Mouse (Mus musculus): ENCODE results near the gene Usp2. TPM values are rescaled to one million over a fixed set of nuclear protein-coding genes. Genes with fewer than 3 reads are reported as not detected.
A peak's percentile ranks its signal among the peaks of the same experiment; 100 is the strongest.

The Usp2 gene
- polyA plus RNA-seq, 1 experiment from 2014 or later: 11.0 TPM

DNA sequence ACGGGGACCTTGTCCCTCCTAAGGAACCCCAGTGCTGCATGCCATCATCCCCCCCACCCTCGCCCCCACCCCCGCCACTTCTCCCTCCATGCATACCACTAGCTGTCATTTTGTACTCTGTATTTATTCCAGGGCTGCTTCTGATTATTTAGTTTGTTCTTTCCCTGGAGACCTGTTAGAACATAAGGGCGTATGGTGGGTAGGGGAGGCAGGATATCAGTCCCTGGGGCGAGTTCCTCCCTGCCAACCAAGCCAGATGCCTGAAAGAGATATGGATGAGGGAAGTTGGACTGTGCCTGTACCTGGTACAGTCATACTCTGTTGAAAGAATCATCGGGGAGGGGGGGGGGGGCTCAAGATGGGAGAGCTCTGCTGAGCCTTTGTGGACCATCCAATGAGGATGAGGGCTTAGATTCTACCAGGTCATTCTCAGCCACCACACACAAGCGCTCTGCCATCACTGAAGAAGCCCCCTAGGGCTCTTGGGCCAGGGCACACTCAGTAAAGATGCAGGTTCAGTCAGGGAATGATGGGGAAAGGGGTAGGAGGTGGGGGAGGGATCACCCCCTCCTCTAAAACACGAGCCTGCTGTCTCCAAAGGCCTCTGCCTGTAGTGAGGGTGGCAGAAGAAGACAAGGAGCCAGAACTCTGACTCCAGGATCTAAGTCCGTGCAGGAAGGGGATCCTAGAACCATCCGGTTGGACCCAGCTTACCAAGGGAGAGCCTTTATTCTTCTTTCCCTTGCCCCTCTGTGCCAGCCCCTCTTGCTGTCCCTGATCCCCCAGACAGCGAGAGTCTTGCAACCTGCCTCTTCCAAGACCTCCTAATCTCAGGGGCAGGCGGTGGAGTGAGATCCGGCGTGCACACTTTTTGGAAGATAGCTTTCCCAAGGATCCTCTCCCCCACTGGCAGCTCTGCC is 19.0 kb upstream of the Usp2 start:
- ATAC-seq (ENCODE audit: insufficient number of reproducible peaks, insufficient read depth, low FRiP score, low TSS enrichment, low read depth): no peak
- no peaks in the 10 kb centered on the region for H3K9me3 ChIP-seq
- 69% methylated on average over 14 of the region's 14 CpGs for WGBS
- H3K9ac ChIP-seq (replicated peaks): no peak overlapping the region
- no peaks in the 10 kb centered on the region for H3K36me3 ChIP-seq
- H3K27me3 ChIP-seq: peaks cover 42% of the 10 kb centered on the region
- peaks cover 12% of the 10 kb centered on the region for H3K4me1 ChIP-seq (replicated peaks)
- no peak overlapping the region for H3K27ac ChIP-seq
- no peak overlapping the region for H3K4me3 ChIP-seq (replicated peaks)
- no peak overlapping the region; the same call in 1 of the 2 replicates for H3K4me2 ChIP-seq

DNA sequence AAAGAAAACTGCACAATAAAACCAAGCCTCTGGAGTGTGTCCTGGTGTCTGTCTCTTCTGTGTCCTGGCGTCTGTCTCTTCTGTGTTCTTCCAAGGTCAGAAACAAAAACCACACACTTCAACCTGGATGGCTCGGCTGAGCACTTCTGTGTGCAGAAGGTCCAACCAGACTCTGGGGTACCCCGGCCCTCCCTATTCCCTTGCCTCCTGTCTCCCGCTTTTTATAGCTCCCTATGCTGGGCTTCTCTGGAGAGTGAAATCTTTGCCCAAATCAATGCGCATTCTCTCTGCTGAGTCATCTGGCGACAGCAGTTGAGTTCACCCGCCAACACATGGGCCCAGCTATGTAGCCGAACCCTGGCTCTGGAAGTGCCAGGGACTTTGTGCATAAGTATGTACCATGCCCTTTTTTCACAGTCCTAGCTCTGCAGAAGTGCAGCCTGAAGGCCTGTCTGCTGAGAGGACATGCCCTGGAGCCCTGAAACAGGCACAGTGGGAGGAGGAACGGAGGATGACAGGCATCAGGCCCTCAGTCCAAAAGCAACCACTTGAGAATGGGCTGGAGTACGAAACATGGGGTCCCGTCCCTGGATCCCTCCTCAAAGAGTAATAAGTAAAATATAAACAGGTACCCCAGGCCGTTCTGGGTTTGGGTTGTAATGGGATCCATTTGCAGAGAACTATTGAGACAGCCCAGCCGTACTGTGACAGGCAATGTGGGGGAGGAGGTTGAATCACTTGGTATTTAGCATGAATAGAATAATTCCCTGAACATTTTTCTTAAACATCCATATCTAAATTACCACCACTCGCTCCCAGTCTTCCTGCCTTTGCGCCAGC is 18.1 kb upstream of the Usp2 start:
- H3K4me1 ChIP-seq (replicated peaks): peaks cover 4% of the 10 kb centered on the region
- H3K9me3 ChIP-seq: no peaks in the 10 kb centered on the region

DNA sequence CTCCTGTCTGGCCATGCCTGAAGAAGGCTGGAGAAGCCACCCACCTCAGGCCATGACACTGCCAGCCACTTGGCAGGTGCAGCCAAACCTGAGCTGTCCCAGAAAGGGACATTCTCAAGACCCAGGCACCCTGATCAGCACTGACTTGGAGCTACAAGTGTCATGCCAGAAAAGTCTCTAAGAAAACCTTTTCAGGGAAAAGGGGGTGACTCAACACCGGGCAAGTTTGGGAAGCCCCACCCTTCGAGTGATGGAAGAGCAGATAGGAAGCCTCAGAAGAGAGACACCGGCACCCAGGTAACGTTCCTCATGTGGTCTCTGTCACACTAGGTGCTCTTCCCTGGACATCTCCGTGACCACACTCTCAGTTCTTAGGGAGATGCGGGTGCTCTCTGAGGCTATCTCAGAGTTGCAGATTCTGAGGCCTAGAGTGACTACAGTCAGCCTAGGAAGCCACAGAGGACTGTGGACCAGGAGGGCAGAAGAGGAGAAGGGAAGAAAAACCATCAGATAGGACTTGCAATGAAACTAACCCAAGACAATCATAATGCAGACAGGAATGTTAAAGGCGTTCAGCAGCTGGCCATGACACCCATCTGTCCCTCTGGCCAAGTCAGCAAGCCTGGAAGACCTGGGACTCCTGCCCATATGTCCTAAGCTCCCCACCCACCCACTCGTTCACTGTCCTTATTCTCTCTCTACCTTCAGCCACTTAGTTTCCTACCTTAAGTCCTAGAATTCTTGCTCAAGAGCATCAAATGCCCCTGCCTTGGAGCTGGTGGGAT is 17.2 kb upstream of the Usp2 start:
- peaks cover 25% of the 10 kb centered on the region for H3K27me3 ChIP-seq
- H3K4me2 ChIP-seq: no peak overlapping the region
- WGBS: 87% methylated on average over 8 of the region's 8 CpGs

More for the DNA sequence above, 18.1 kb upstream of the Usp2 start:
- no peak overlapping the region for H3K4me3 ChIP-seq (replicated peaks)
- 77% methylated on average over 15 of the region's 15 CpGs for WGBS
- H3K9ac ChIP-seq (replicated peaks): no peak overlapping the region
- H3K36me3 ChIP-seq: no peaks in the 10 kb centered on the region
- no peak overlapping the region for H3K27ac ChIP-seq
- H3K27me3 ChIP-seq: peaks cover 33% of the 10 kb centered on the region
- ATAC-seq (ENCODE audit: insufficient number of reproducible peaks, insufficient read depth, low FRiP score, low TSS enrichment, low read depth): no peak
- H3K4me2 ChIP-seq: no peak overlapping the region

DNA sequence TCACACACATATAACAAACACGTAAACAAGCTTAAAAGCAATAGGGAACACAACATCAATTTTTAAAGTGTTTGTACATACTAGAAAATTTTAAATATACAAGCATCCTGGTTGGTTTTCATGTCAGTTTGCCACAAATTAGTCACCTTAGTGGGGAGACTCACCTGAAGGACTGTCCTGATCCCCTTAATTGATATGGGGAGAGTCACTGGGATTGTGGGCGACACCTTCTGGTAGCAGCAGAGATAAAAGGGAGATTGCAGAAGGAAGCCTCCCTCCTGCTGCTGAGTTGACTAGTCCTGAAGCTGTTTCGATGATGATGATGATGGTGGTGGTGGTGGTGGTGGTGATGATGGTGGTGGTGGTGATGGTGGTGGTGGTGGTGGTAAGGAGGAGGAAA is 14.0 kb upstream of the Usp2 start:
- Histone ChIP-seq H3K27me3 (peaks cover 5% of the 10 kb centered on the region; the same call in 1 of the 2 replicates), H3K4me3 (replicated peaks) (no peak overlapping the region), H3K4me2 (no peak overlapping the region), H3K4me1 (replicated peaks) (no peaks in the 10 kb centered on the region), H3K9me3 (0 out of 2 replicates have a peak, but pooled peaks cover 3% of the 10 kb centered on the region), H3K27ac (no peak overlapping the region), H3K36me3 (no peaks in the 10 kb centered on the region), H3K9ac (replicated peaks) (no peak overlapping the region)
- 64% methylated on average over 3 of the region's 3 CpGs for WGBS
- ATAC-seq (ENCODE audit: insufficient number of reproducible peaks, insufficient read depth, low FRiP score, low TSS enrichment, low read depth): no peak

More for the DNA sequence above, 17.2 kb upstream of the Usp2 start:
- no peaks in the 10 kb centered on the region; the same call in 1 of the 2 replicates for H3K4me1 ChIP-seq (replicated peaks)
- no peak overlapping the region for H3K9ac ChIP-seq (replicated peaks)
- H3K27ac ChIP-seq: no peak overlapping the region
- no peaks in the 10 kb centered on the region for H3K9me3 ChIP-seq
- no peak overlapping the region for H3K4me3 ChIP-seq (replicated peaks)
- H3K36me3 ChIP-seq: no peaks in the 10 kb centered on the region
- no peak for ATAC-seq (ENCODE audit: insufficient number of reproducible peaks, insufficient read depth, low FRiP score, low TSS enrichment, low read depth)

DNA sequence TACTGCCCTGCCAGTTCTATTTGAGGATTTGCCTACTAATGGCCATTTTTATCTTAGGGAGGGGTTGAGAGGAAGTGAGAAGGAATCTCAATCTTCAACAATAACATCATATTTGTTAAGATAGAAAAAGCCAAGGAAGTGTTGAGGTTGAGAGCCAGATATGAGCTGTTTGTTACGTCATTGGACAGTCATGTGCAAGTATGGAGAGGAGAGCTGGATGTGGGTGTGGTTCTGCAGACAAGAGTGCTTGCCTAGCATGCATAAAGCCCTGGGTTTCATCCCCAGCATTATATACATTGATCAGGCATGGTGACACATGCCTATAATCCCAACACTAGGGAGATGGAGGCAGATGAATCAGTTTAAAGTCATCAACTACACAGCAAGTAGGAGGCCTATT is 12.9 kb upstream of the Usp2 start:
- Histone ChIP-seq H3K36me3 (no peaks in the 10 kb centered on the region), H3K9ac (replicated peaks) (no peak overlapping the region), H3K4me3 (replicated peaks) (no peak overlapping the region), H3K9me3 (0 out of 2 replicates have a peak, but pooled peaks cover 3% of the 10 kb centered on the region), H3K4me2 (no peak overlapping the region), H3K27me3 (no peaks in the 10 kb centered on the region), H3K4me1 (replicated peaks) (no peaks in the 10 kb centered on the region), H3K27ac (no peak overlapping the region)
- no peak for ATAC-seq (ENCODE audit: insufficient number of reproducible peaks, insufficient read depth, low FRiP score, low TSS enrichment, low read depth)
- 90% methylated on average over 1 of the region's 1 CpGs for WGBS

DNA sequence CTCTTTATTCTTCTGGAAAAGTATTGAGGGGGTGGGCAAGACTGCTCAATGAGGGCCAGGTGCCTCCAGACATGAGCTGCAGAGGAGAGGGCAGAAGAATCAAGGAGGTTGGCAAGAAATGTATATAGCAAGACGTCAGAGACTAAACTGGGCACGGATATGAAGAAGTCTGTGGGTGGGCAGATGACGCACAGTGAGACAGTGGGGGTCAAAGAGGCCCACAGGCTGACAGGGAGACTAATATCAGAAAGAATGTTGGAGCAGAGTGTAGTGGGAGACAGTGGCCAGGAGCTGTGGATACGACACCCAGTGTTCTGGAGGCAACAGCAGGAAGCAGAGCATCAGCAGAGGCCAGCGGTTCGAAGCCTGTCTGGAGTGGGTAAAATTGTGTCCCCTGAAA is 8.2 kb upstream of the Usp2 start:
- H3K4me1 ChIP-seq (replicated peaks): no peaks in the 10 kb centered on the region
- H3K4me2 ChIP-seq: no peak overlapping the region
- H3K9ac ChIP-seq (replicated peaks): no peak overlapping the region
- no peaks in the 10 kb centered on the region for H3K27me3 ChIP-seq
- ATAC-seq (ENCODE audit: insufficient number of reproducible peaks, insufficient read depth, low FRiP score, low TSS enrichment, low read depth): no peak
- 0 out of 2 replicates have a peak, but pooled peaks cover 3% of the 10 kb centered on the region for H3K9me3 ChIP-seq
- 83% methylated on average over 6 of the region's 6 CpGs for WGBS
- no peak overlapping the region for H3K4me3 ChIP-seq (replicated peaks)
- H3K36me3 ChIP-seq: no peaks in the 10 kb centered on the region
- no peak overlapping the region for H3K27ac ChIP-seq

DNA sequence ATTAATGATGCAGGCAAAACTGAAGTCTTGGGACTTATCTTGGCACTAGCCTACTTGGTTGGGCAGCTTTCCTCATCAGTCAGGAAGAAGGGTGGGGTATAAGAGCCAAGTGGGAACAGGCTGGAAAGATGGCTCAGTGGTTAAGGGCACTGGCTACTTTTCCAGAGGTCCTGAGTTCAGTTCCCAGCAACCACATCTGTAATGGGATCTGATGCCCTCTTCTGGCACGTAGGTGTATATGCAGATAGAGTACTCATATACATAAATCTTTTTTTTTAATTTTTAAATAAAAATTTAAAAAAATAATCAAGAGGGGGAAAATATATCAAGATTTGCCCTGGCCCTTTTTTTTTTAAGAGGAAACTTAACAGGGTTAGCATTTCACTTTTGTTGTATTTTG is 1.6 kb upstream of the Usp2 start:
- no peak overlapping the region for H3K4me2 ChIP-seq
- WGBS: 46% methylated on average over 1 of the region's 1 CpGs
- H3K4me3 ChIP-seq (replicated peaks): no peak overlapping the region
- H3K9ac ChIP-seq (replicated peaks): no peak overlapping the region
- ATAC-seq (ENCODE audit: insufficient number of reproducible peaks, insufficient read depth, low FRiP score, low TSS enrichment, low read depth): no peak
- H3K9me3 ChIP-seq: no peaks in the 10 kb centered on the region
- H3K27ac ChIP-seq: no peak overlapping the region
- peaks cover 12% of the 10 kb centered on the region for H3K27me3 ChIP-seq
- no peaks in the 10 kb centered on the region for H3K36me3 ChIP-seq
- peaks cover 10% of the 10 kb centered on the region for H3K4me1 ChIP-seq (replicated peaks)

DNA sequence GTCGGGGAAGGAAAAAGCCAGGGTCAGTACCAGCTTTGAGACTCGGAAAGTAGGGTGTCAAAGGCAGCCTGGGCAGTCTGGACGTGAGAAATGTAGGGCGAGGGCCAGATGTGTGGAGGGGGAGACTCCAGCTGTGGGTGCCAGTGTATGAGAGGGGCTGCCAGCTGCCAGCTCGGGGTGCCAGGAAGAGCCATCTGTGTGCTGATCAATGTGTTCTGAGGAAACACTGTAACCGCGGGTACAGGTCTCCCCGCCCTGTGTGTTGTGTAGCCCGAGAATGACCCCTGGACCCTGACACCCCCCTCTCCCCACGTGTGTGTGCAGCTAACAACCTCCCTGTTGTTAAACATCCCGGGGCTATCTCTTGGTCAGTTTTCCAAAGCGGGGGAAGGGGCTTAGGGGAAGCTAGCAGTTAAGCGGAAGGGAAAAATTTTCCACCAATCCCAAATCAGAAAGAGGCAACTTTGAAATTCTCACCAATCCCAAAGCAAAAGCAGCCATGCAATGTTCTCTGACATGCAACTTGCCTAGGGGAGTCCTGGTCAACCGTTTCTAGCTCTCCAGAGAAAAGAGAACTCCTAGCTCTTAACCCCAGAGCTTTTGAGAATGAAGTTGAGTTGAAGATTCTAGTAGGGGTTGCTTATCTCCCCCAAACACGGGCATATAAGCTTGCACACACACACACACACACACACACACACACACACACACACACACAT is 579 bp downstream of the Usp2 start:
- Histone ChIP-seq H3K27me3 (peaks cover 18% of the 10 kb centered on the region), H3K9ac (replicated peaks) (peak overlapping the region; percentile 57), H3K9me3 (no peaks in the 10 kb centered on the region), H3K4me1 (replicated peaks) (peaks cover 29% of the 10 kb centered on the region), H3K36me3 (no peaks in the 10 kb centered on the region), H3K27ac (no peak overlapping the region), H3K4me2 (peak overlapping the region; percentile 90), H3K4me3 (replicated peaks) (peak overlapping the region; percentile 49)
- ATAC-seq (ENCODE audit: insufficient number of reproducible peaks, insufficient read depth, low FRiP score, low TSS enrichment, low read depth): peak; percentile 41; the same call in 1 of the 2 replicates
- 7% methylated on average over 15 of the region's 15 CpGs for WGBS

DNA sequence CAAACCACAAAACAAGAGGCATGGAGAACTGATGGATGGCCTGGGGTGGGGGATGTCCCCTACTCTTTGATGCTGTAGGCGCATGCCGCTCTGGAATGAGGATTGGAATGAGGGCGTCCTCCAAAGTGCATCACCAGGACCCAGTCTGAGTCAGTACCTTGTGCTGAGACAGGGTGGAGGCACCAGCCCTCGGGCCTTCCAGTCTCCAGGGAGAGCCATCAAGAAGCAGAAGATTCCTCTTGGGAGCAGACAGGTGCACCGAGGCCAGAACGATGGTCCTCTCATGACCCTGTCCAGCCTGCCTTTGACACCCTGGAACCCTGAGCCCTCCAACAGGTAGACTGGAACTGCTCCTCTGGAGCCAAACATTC is 1.1 kb downstream of the Usp2 start:
- H3K27ac ChIP-seq: no peak overlapping the region
- no peak overlapping the region for H3K4me3 ChIP-seq (replicated peaks)
- H3K36me3 ChIP-seq: no peaks in the 10 kb centered on the region
- WGBS: 72% methylated on average over 6 of the region's 6 CpGs
- H3K4me1 ChIP-seq (replicated peaks): peaks cover 35% of the 10 kb centered on the region
- peaks cover 18% of the 10 kb centered on the region for H3K27me3 ChIP-seq
- ATAC-seq (ENCODE audit: insufficient number of reproducible peaks, insufficient read depth, low FRiP score, low TSS enrichment, low read depth): no peak
- H3K4me2 ChIP-seq: peak overlapping the region; percentile 90
- no peak overlapping the region for H3K9ac ChIP-seq (replicated peaks)
- H3K9me3 ChIP-seq: no peaks in the 10 kb centered on the region

DNA sequence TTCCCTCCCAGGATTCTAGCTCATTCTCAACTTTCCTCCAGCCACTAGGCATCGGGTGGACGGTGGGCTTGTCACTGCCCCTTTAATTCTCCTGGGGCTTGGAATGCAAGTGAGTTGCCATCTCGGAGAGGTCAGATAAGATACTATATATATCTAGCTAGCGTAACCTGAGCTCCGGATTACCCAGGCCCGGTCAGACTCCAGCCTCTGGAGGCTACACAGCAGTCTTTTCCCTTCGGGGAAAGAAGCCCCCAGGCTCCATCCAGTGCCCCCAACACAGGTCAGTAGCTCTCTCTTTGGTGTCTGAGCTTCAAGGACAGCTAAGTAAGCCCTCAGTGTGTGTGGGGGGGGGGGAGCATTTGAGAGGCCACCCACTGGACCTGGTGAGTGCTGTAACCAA is 2.4 kb downstream of the Usp2 start:
- peaks cover 18% of the 10 kb centered on the region for H3K27me3 ChIP-seq
- no peak overlapping the region for H3K4me3 ChIP-seq (replicated peaks)
- H3K9ac ChIP-seq (replicated peaks): no peak overlapping the region
- H3K27ac ChIP-seq: no peak overlapping the region
- 20% methylated on average over 7 of the region's 7 CpGs for WGBS
- H3K9me3 ChIP-seq: no peaks in the 10 kb centered on the region
- H3K4me1 ChIP-seq (replicated peaks): peaks cover 35% of the 10 kb centered on the region
- H3K4me2 ChIP-seq: no peak overlapping the region
- no peaks in the 10 kb centered on the region for H3K36me3 ChIP-seq
- no peak for ATAC-seq (ENCODE audit: insufficient number of reproducible peaks, insufficient read depth, low FRiP score, low TSS enrichment, low read depth)
